Mouse (Mus musculus) adrenal gland, adult 8-10 months (tissue): ENCODE results near the gene Zpbp. TPM values are rescaled to one million over a fixed set of nuclear protein-coding genes. Genes with fewer than 3 reads are reported as not detected.

Source experiments
- total RNA-seq, 4 experiments: library from RNA; stranded (reverse); gene quantifications; 2 replicates each; pipeline ENCODE4 v1.2.4; 2022

Zpbp gene
- total RNA-seq, 4 experiments from 2014 or later = 0.29 to 0.70 (median 0.46) TPM

Other genes starting within 250 kb of the Zpbp start
- 1 to 10 TPM in 2 of 4 experiments, under 1 TPM in 2; 0.40 to 1.5 (median 1.1) TPM for gene Spata48, start 314 bp downstream of the Zpbp start, total RNA-seq
- gene 4930512M02Rik, start 165.4 kb upstream of the Zpbp start, total RNA-seq = not detected
- 1 to 10 TPM; 2.7 to 6.3 (median 3.7) TPM for gene Ikzf1, start 222.6 kb upstream of the Zpbp start, total RNA-seq